Mouse (Mus musculus) testis, adult 2 months (tissue): ENCODE measurements at regions not wholly inside any gene's neighbourhood (a gene's known extent, or its start where the extent isn't known, plus 50 kb on each side); places are given as distances from the start of the nearest gene placed in this dataset.
"Not testable (repeated sequence)": the region's sequence is repeated elsewhere in the genome, so short reads cannot be mapped to it uniquely, and the experiment has no call there.

Experiments used
- H3K27ac ChIP-seq: fragments of 200-500 bp; 2 replicates; pipeline ENCODE4 v1.5.1; 2012; ENCODE audit warnings: low read depth, low read length; ENCODE audit not compliant: control insufficient read depth, insufficient read depth
- H3K27me3 ChIP-seq: fragments of 200-500 bp; 2 replicates; pipeline ENCODE4 v1.6.1; 2012; ENCODE audit warnings: mild to moderate bottlenecking, low read length, moderate library complexity; ENCODE audit not compliant: control insufficient read depth, insufficient read depth
- H3K36me3 ChIP-seq: fragments of 200-500 bp; 2 replicates; pipeline ENCODE4 v1.6.1; 2012; ENCODE audit warnings: mild to moderate bottlenecking, low read length; ENCODE audit not compliant: control insufficient read depth, insufficient read depth
- H3K4me1 ChIP-seq: fragments of 200-500 bp; 2 replicates; pipeline ENCODE4 v1.6.1; 2012; ENCODE audit warnings: low read length; ENCODE audit not compliant: control insufficient read depth, insufficient read depth
- H3K4me3 ChIP-seq: fragments of 200-500 bp; 2 replicates; pipeline ENCODE4 v1.5.1; 2012; ENCODE audit warnings: low read depth, mild to moderate bottlenecking, low read length, moderate library complexity, mixed read lengths; ENCODE audit not compliant: control insufficient read depth
- CTCF ChIP-seq: fragments of 200-500 bp; IDR thresholded peaks from 2 replicates; pipeline ENCODE4 v1.5.1; 2012; ENCODE audit warnings: low read depth, mild to moderate bottlenecking, inconsistent platforms, low read length, moderate library complexity; ENCODE audit not compliant: control insufficient read depth, insufficient read depth, insufficient replicate concordance
- POLR2A ChIP-seq: fragments of 200-500 bp; IDR thresholded peaks from 2 replicates; pipeline ENCODE4 v1.6.1; 2012; ENCODE audit warnings: low read depth, mild to moderate bottlenecking, inconsistent platforms, low read length, moderate library complexity; ENCODE audit not compliant: control insufficient read depth

DNA sequence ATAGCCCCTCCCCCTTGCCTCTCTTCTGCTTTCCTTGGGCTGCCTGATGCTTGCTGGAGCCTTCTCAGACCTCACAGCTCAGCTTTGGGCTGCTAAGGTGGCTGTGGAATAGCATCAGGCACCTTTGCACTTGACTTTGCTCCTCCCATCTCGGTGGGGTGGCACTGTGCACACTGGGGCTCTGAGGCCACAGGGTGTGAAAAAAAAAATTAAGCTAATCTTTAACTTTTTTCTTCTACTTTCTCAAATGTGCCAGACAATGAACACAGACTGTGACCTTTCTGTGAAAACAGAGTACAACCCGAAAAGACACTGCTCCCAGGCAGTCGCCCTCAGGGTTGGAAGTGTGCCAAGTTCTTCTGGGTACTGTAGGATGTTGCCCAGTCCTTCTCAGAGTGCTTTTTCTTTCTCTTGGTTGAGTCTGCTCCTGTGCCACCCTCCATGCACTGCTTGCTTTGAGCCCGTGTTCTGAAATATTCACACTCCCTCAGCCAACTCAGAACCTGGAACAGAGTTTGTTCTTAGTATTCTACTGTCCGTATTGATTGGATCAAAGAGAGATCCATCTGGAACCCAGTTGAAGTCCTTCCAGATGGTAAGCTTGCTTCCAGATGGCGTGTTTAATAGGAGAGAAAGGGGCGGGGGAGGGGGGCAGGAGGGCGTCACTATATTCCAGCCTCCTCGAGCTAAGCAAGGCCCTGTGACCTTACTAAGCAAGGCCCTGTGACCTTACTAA is 54.8 kb upstream of the Atxn1 start:
- no peaks in the 10 kb centered on the region for H3K4me1 ChIP-seq
- TF ChIP-seq CTCF (no peak), POLR2A (no peak)
- H3K4me3 ChIP-seq = no peak overlapping the region
- no peaks in the 10 kb centered on the region for H3K27me3 ChIP-seq
- H3K36me3 ChIP-seq = no peaks in the 10 kb centered on the region
- H3K27ac ChIP-seq = no peak overlapping the region

DNA sequence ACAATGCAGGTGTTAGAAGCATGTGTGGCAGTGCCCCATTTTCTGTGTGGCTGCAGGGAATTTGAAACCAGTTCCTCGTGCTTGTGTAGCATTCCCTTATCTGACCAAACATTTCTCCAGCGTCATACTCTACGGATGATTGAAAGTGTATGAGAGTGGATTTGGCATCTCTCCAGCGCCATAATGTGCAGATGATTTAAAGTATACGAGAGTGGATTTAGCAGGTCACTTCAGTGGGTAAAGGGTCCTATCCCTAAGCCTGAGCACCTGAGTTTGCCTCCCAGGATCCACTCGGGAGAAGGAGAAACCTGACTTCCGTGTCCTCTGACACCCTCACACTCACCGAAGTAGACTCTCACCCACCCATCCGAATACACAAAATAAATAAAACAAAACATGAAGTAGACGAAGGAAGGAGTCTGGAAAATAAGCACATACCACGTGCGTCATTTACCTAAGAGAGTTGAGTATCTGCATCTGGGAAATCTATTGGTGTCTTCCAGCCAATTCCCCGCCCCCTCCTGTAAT is 54.2 kb upstream of the Atxn1 start:
- H3K27ac ChIP-seq = no peak overlapping the region
- TF ChIP-seq POLR2A (no peak), CTCF (no peak)
- no peak overlapping the region for H3K4me3 ChIP-seq
- no peaks in the 10 kb centered on the region for H3K36me3 ChIP-seq
- H3K27me3 ChIP-seq = no peaks in the 10 kb centered on the region
- H3K4me1 ChIP-seq = no peaks in the 10 kb centered on the region

DNA sequence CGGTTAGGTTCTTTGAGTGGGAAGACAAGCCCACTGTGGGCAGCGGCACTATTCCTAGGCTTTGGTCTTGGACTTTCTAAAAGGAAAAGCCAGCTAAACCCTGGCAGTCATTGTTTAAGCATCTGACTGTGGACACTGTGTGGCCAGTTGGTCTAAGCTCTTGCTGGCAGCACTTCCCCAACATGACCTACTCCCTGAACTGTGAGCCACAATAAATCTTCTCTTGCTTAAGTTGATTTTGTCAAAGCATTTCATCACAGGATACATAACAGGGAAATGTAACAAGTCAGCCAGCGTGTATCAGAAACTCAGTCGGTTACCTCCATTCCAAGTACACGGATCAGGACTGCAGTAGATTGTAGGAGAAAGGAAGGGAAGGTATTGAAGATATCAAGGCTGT is 52.9 kb upstream of the Atxn1 start:
- H3K4me3 ChIP-seq = no peak overlapping the region
- H3K4me1 ChIP-seq = no peaks in the 10 kb centered on the region
- no peak overlapping the region for H3K27ac ChIP-seq
- no peaks in the 10 kb centered on the region for H3K36me3 ChIP-seq
- TF ChIP-seq POLR2A (no peak), CTCF (no peak)
- H3K27me3 ChIP-seq = no peaks in the 10 kb centered on the region

DNA sequence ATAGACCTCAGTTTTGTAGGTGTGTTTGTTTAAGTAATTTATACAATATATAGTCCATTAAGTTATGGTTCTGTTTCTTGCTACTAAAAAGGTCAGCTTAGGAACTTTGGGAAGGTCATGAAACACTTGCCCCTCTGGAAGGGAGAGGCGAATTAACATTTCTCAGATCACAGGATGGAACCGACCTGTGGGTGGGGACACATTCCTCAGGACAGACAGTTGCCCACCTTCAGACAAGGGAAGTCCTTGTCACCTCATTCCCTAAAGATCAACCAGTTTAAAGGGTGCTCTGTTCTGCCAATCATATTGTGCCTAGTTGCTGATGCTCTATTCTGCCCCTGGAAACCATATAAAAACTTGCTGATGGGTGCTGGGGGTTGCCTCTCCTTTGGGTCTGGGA is 52.2 kb upstream of the Atxn1 start:
- H3K4me1 ChIP-seq, H3K27ac ChIP-seq, H3K4me3 ChIP-seq, H3K27me3 ChIP-seq, H3K36me3 ChIP-seq: not testable (repeated sequence)

DNA sequence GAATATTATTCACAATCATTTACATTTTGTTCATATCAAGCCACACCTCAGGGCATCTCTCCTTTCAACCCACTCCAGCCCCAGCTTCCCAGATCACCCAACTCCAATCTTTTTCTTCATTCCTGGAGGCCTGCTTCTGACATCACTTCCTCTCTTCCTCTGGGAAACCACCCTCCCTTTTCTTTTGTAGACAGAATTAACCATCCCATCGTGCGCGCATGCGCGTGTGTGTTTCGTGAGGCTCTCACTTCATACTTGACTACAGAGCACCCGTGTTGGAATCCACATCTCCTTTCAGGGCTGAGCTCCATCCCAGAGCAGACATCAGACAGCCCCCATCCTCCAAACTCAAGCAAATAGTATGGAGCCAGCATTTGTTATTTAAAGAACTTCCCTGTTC is 50.4 kb upstream of the Atxn1 start:
- no peak for TF ChIP-seq CTCF
- TF ChIP-seq POLR2A = no peak
- no peak overlapping the region for H3K27ac ChIP-seq
- H3K4me3 ChIP-seq = no peak overlapping the region
- no peaks in the 10 kb centered on the region for H3K36me3 ChIP-seq
- H3K4me1 ChIP-seq = no peaks in the 10 kb centered on the region
- H3K27me3 ChIP-seq = no peaks in the 10 kb centered on the region

DNA sequence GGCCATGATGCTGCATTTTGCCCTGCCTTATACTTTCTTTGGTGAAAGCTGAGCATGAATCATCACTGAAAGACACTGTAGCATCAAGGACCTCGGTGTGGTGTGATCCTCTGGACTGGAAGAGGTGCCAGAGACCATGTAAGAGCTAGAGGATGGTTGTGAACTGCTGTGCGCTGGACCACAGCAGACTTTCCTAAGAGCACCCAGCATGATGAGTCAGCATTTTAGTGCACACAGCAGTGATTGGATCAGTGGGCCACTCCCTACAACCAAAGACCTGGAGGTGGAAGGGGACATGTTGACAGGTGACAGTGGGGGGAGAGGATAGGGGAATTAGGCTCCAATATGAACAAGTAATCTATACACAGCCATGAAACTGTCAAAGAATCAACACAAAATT is 49.8 kb upstream of the Atxn1 start:
- no peak for TF ChIP-seq POLR2A
- TF ChIP-seq CTCF = no peak
- no peaks in the 10 kb centered on the region for H3K4me1 ChIP-seq
- no peaks in the 10 kb centered on the region for H3K36me3 ChIP-seq
- no peaks in the 10 kb centered on the region for H3K27me3 ChIP-seq
- H3K4me3 ChIP-seq = no peak overlapping the region
- H3K27ac ChIP-seq = no peak overlapping the region
